Mouse (Mus musculus): ENCODE results near the gene Eif3j1.
"Not testable (repeated sequence)": the region's sequence is repeated elsewhere in the genome, so short reads cannot be mapped to it uniquely, and the experiment has no call there.

The Eif3j1 gene

DNA sequence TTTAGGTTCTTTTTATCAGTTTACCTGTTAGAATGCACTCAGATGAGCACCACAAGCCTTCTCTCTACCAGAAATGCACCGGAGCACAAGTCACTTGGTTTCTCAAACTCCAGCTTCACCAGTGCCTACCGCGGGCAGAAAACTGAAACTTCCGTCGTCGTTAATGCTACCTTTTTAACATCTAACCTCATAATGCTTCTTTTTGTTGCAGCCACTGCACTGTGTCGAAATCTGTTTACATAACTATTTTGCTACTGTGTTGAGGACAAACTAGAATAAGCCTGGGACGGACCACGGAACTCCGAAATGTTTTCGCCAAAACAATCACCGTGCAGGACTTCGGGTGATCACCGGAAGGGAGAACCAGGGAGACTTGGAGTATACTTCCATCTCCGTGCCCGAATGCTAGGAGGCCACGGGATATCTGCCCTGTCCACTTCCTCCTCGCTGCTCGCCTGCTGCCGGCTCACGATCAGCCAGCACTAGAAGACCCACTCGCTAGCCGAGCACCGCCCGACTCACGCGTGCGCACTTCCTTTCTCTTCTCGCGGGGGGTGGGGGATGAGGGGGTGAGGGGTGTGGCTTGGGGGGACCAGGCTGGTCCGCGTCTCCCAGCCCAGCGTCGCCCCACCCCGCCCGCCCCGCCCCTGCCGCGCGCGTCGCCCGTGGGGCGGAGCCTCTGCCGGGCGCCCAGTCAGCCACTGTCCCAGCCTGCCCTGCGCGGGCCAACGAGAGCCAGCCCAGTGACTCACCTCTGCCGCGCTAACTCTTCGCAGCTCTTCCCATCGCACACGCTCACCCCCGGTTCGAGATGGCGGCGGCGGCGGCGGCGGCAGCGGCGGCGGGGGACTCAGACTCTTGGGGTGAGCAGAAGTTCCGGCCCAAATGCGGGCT, at the start of gene Eif3j1:
Gene Eif3j1 (plus strand): TSS at position 685 of the 894 bp plus-strand sequence.
- DNase-seq: peak; percentile 80

DNA sequence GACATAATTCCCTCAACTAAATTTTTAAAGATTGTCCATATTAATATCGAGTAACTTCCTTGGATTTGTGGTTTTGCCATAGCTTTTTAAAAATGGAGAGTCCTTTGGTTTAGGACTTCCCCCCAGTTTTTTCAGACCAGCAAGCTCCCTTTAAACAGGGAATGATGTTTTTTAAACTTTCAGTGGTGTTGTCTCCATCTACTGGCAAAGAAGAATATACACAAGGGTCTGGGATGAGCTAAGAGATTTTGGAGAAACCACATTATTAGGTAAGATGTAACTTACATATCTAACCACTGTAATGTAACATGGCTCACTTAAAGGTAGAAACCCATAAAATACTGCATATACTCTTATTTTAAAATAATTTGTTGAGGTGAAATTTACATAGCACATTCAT, 32.6 kb upstream of the Eif3j1 start:
- DNase-seq: no peak

- no peak for DNase-seq
Observed at GRCm38 (mm10) chr2:122008832-122009231, 19.5 kb upstream of the Eif3j1 start.

DNA sequence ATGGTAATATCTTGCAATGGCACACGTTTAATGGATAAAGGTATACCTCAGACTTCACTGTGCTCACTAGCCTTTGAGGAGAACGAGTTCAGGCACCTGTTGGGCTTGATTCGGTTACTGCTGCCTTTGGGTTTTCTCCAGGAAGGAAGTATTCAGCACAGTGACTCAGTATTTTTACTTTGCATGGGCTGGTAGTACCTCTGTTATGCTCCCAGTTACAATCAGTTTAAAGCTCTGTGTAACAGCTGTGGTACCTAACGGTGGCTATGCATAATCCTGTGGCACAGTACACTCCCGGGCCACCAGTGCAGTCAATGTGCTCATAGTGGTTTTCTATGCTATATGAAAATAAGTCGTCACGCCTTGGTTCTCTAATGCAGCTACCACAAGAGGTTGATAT, 16.9 kb upstream of the Eif3j1 start:
- no peak for DNase-seq

GRCm38 (mm10) chr2:122018705-122019104, 9.6 kb upstream of the Eif3j1 start:
- no peak for DNase-seq

GRCm38 (mm10) chr2:122022284-122022683, 6.1 kb upstream of the Eif3j1 start:
- DNase-seq: no peak

DNA sequence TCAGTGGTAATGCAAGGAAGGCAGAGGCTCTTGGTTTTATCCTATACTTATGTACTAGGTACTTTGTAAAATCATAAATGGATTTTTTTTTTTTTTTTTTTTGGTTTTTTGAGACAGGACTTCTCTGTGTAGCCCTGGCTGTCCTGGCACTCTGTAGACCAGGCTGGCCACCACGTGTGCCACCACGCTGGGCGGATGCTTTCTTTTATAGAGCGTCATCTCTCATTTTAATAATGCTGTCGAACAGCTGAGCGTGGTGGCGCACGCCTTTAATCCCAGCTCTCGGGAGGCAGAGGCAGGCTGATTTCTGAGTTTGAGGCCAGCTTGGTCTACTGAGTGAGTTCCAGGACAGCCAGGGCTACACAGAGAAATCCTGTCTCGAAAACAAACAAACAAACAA, 1.3 kb upstream of the Eif3j1 start:
- DNase-seq: not testable (repeated sequence)

- DNase-seq: peak; percentile 33
Observed at GRCm38 (mm10) chr2:122028756-122029700, 682 bp downstream of the Eif3j1 start.

DNA sequence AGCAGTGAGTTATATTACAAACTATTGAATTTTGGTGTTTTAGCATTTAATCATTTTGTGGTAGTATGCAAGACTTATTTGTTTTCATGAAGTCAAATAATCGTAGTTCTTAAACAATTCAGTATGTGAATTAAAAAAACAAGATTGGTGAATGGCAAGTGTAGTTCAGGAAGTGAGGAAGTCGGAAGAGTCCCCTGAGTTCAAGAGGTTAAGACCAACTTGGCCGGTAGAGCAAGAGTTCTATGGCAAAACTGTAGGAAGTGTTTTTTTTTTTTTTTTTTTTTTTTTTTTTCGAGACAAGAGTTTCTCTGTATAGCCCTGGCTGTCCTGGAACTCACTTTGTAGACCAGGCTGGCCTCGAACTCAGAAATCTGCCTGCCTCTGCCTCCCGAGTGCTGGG, 3.6 kb downstream of the Eif3j1 start:
- DNase-seq: no peak

DNA sequence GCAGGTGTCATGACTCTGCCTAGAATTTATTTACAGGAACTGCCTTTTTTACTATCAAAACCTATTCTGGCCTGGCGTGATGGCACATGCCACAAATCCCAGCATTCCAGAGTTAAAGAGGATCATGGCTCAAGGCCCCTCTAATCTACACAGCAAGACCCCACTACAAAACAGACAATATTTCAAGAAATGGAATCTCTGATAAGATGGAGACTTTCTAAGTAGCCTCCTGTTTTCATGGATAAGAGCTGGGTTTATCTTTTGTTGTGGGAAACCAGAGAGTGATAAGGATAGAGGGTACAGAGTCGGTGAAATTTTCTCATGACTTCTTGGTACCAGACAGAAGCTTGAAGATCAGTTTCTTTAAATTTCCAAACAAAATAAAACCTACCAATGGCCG, 7.7 kb downstream of the Eif3j1 start:
- DNase-seq: no peak

- no peak for DNase-seq
Observed at GRCm38 (mm10) chr2:122043926-122044325, 15.6 kb downstream of the Eif3j1 start.

GRCm38 (mm10) chr2:122059365-122060115, 31.2 kb downstream of the Eif3j1 start:
- no peak for DNase-seq

DNA sequence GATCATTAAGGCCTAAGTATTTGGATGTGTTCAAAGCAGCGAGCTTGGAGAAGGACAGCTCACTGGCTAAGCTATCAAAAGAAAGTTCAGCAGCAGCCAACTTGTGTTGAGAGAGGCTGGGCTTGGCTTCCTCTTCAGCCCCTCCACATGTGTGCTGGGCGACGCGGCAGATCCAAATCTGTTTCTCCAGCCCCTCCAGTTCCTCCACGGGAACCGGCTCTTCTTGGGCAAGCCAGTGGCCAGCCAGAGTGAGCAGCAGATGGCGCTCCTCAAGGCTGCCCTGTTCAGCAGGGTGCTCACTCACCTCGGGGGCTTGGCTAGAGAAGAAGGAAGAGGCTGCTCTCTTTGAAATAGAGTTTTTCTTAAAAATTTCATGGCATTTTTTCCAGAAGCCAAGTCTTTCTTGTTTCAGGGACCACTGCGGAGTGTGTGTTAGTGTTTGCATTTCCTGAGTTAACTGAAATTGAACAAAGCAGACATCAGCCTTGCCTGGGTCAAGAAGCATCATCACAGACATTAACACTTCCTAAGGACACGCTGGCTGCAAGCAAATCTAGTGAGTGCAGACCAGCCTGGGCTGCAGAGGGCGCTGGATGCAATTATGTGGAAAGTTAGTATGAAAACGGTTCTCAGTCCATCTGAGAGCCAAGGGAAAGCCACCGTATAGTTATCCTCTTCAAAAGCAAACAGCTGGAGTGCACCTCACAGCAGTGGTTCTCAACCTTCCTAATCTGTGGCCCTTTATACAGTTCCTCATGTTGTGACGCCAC, 37.0 kb downstream of the Eif3j1 start:
- peak; percentile 36 for DNase-seq

- no peak for DNase-seq
Observed at GRCm38 (mm10) chr2:122066241-122066640, 37.9 kb downstream of the Eif3j1 start.

GRCm38 (mm10) chr2:122069144-122069912, 41.0 kb downstream of the Eif3j1 start:
- DNase-seq: no peak

- DNase-seq: peak; percentile 22
Observed at GRCm38 (mm10) chr2:122069922-122070321, 41.6 kb downstream of the Eif3j1 start.

DNA sequence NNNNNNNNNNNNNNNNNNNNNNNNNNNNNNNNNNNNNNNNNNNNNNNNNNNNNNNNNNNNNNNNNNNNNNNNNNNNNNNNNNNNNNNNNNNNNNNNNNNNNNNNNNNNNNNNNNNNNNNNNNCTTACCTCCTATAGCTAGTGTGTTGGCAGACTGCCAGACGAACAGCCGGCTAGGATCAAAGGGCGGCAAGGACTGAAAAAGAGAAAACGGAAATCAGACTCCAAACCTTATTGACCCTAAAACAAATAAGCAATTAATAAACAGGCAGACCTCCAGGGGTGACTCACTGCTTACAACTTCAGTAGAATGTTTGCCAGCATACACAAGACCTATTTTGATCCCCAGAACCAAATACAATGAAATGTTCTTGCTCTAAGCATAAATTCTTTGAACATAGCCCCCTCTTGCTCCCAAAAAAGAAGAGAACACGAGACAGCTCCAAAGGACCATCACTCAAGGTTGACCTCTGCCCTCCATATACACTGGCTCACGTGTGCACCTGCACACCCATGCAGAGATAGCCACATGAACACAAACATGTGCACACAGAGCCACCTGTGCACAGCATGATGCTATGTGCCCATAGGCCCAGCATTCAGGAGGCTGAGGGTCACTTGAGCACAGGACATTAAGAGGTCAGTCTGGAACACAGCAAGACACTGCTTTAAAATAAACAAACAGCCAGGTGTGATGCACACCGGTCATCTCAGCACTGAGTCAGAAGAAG, 53.5 kb downstream of the Eif3j1 start:
- DNase-seq: no peak

- DNase-seq: no peak
Observed at GRCm38 (mm10) chr2:122086446-122086845, 58.1 kb downstream of the Eif3j1 start.

DNA sequence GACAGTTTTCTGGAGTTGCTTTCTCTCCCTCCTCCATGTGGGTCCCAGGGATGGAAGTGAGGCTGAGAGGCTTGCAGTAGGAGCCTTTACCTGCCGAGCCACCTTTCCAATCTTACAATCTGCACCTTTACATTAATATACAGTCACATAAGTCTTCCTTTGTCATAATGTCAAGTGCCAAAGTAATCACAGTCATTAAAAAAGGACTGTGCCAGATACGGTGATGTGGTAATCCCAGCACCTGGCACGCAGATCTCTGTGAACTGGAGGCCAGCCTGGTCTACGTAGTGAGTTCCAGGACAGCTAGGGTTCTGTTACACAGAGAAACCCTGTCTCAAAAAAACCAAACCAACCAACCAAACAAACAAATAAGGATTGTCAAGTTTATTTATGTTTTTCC, 65.5 kb downstream of the Eif3j1 start:
- DNase-seq: no peak

DNA sequence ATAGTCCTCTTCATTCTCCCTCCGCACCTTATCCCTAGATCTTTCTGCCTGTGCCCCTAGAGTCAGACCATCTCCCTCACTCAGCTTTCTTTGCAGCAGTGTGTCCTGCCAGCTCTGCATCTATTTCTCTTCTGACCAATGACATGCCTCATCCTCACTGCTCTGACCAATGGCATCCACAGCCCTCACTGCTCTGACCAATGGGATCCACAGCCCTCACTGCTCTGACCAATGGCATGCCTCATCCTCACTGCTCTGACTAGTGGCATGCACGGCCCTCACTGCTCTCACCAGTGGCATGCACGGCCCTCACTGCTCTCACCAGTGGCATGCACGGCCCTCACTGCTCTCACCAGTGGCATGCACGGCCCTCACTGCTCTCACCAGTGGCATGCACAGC, 69.3 kb downstream of the Eif3j1 start:
- not testable (repeated sequence) for DNase-seq

DNA sequence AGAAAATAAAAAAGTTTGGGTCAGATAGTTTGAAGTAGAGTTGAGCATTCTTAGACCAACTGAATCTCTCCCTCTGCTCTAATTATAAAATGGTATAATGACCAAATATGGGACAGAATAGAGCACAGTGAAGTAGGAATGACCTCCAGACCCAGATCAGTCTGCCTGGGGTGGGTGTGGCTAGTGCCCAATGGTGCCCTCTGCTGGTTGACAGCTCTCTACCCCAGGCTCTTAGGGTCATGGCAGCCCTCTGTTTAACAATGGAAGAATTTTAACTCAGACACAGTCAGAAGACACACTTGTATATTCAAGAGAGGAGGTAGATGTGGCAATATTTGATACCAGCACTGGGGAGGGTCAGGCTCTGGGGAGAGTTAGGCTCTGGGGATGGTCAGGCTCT, 73.7 kb downstream of the Eif3j1 start:
- no peak for DNase-seq
